Mouse (Mus musculus) spleen, adult 10 weeks (tissue): ENCODE results near the gene Epb41l2. TPM values are rescaled to one million over a fixed set of nuclear protein-coding genes. Genes with fewer than 3 reads are reported as not detected.

Source experiments
- polyA plus RNA-seq: library from polyadenylated mRNA; stranded (reverse); fragments of 350-450 nt; fragmentation: Illumina TruSeq; extraction: RNeasy Lipid Tissue Mini Kit (QIAGEN cat#74804); gene quantifications from one replicate; pipeline ENCODE4 v1.2.3, GENCODE M21; 2015; ENCODE audit warnings: low replicate concordance; ENCODE audit not compliant: insufficient read depth

The Epb41l2 gene
- 143 TPM for polyA plus RNA-seq

DNA sequence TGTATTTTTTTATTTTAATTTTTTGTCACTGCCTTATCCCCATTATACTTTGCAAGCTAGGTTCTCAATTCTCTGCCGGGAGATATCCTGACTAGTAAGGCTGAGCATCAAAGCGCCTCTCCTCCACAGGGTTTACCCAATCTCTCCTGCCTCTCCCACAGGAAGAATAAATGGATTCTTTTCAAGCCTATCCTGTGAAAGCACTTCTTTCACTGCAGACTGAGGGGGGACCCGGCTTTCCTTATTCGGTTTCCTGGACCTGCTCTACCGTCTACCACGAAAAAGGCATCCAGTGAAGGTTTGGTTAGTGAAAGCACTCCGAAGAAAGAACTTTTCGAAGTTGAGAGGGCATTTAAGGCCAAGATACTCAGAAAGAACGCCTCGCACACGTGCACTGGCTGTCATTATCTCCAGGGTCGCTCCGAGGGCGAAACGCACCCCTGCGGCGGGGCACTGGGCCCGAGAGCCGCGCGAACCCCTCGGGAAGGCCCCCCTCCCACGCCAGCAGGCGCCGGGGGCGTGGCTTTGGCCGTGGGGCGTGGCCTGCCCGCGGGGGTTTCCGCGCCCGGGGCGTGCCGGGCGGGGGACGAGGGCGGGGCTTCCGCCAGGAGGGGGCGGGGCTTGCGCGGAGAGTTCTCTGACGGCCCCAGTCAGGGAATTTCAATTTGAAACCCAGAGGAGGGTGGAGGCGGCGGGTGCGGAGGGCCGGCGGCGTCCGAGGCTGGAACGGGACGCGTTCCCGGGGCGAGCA lies at the start of gene Epb41l2:
Gene Epb41l2 (plus strand): TSS at position 591 of the 751 bp plus-strand sequence.

DNA sequence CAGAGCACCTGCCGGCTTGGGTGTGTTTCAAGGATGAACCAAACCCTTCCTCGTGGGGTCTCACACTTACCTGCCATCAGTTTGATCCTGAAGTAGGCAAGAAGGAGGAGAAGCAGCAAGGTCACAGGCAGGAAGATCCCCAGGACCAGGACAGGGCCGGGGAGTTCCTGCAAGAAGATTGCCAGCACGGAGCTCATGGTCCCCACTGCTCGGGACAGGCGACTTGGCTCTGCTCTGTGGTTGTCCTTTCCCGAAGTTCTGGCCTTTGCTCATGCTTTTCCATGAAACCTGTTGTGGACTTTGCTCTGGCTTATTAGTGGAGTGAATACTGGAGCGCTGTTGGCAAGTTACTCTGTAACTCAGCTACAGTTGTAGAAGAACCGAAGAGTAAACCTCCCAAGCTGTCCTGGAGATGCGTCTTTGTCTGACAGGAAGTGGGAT lies 176.3 kb downstream of the Epb41l2 start, which contains the start of gene Smlr1:
Gene Smlr1 (minus strand): TSS at position 377 of the 441 bp plus-strand sequence.

Other genes with a start within 250 kb of the Epb41l2 start
- gene Akap7, start 51.9 kb upstream of the Epb41l2 start, polyA plus RNA-seq = 45.6 TPM
- not detected for gene Smlr1, start 176.5 kb downstream of the Epb41l2 start, polyA plus RNA-seq